Mouse (Mus musculus) E14TG2a.4 (cell line): ENCODE data around the gene Cela3b.

ENCODE experiments used
- CTCF ChIP-seq: conservative IDR thresholded peaks from 2 replicates; pipeline ENCODE4 v1.5.1; 2014; ENCODE audit warnings: low read length
- POU5F1 ChIP-seq: IDR thresholded peaks from 2 replicates; pipeline ENCODE4 v1.6.1; 2014; ENCODE audit warnings: low read length, borderline replicate concordance

DNA sequence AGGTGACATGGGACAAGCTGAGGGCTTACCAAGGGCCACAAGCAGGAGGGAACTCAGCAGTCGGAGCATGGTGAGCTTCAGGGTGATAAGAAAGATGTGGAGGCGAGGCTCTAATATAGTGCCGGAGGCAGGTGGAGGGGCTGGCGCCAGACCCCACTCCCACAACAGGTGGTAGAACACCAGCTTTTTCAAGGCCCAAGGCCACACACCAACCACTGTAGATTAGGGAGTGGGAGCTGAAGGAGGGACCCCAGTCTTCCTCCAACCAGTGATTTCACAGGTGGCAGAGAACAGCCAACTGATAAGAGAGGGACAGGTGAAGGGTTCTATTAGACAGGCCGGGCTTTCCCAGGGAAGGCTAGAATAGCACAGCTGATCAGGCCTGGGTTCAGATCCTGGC lies 20.6 kb downstream of the Cela3b start, which contains the start of gene Cela3a:
- TF ChIP-seq CTCF (no peak), POU5F1 (no peak)
